Mouse (Mus musculus) testis, adult 2 months (tissue): Measurements from ENCODE around the gene Gcnt3. TPM values are rescaled to one million over a fixed set of nuclear protein-coding genes. Genes with fewer than 3 reads are reported as not detected.

Source experiments
- H3K27ac ChIP-seq: fragments of 200-500 bp; 2 replicates; pipeline ENCODE4 v1.5.1; 2012; ENCODE audit warnings: low read depth, low read length; ENCODE audit not compliant: control insufficient read depth, insufficient read depth
- H3K27me3 ChIP-seq: fragments of 200-500 bp; 2 replicates; pipeline ENCODE4 v1.6.1; 2012; ENCODE audit warnings: mild to moderate bottlenecking, low read length, moderate library complexity; ENCODE audit not compliant: control insufficient read depth, insufficient read depth
- H3K36me3 ChIP-seq: fragments of 200-500 bp; 2 replicates; pipeline ENCODE4 v1.6.1; 2012; ENCODE audit warnings: mild to moderate bottlenecking, low read length; ENCODE audit not compliant: control insufficient read depth, insufficient read depth
- H3K4me1 ChIP-seq: fragments of 200-500 bp; 2 replicates; pipeline ENCODE4 v1.6.1; 2012; ENCODE audit warnings: low read length; ENCODE audit not compliant: control insufficient read depth, insufficient read depth
- H3K4me3 ChIP-seq: fragments of 200-500 bp; 2 replicates; pipeline ENCODE4 v1.5.1; 2012; ENCODE audit warnings: low read depth, mild to moderate bottlenecking, low read length, moderate library complexity, mixed read lengths; ENCODE audit not compliant: control insufficient read depth
- CTCF ChIP-seq: fragments of 200-500 bp; IDR thresholded peaks from 2 replicates; pipeline ENCODE4 v1.5.1; 2012; ENCODE audit warnings: low read depth, mild to moderate bottlenecking, inconsistent platforms, low read length, moderate library complexity; ENCODE audit not compliant: control insufficient read depth, insufficient read depth, insufficient replicate concordance
- POLR2A ChIP-seq: fragments of 200-500 bp; IDR thresholded peaks from 2 replicates; pipeline ENCODE4 v1.6.1; 2012; ENCODE audit warnings: low read depth, mild to moderate bottlenecking, inconsistent platforms, low read length, moderate library complexity; ENCODE audit not compliant: control insufficient read depth
- polyA plus RNA-seq: library from polyadenylated mRNA; depleted of rRNA; stranded (reverse); fragments of >200 nt; gene quantifications from 2 replicates; pipeline ENCODE4 v1.2.3, GENCODE M21; 2012

Gene Gcnt3
- polyA plus RNA-seq, 1 experiment, result 5.0 TPM

DNA sequence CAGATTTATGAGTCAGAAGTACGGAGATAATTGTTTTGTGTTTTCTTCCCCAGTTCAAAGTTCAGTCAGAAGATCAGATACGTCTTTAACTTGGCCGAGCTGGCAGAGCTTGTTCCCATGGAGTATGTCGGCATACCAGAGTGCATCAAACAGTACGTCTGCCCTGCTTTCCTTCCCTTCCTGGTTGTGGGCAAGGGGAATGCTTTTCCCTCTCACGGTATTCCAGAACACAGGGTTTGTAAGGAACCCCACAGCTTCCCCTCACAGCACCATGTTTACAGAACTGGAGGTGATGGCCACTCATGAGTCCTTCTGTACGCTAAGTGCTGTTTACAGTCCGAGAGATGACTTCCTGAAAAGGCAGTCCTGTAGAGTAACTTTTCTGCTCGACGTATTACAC, 34.4 kb downstream of the Gcnt3 start:
- Histone ChIP-seq H3K4me3 (no peak overlapping the region), H3K27ac (no peak overlapping the region), H3K4me1 (no peaks in the 10 kb centered on the region), H3K27me3 (no peaks in the 10 kb centered on the region), H3K36me3 (peaks cover 1% of the 10 kb centered on the region)
- no peak for TF ChIP-seq POLR2A
- TF ChIP-seq CTCF, result no peak

- Histone ChIP-seq H3K36me3 (peaks cover 4% of the 10 kb centered on the region), H3K4me3 (no peak overlapping the region), H3K27ac (no peak overlapping the region), H3K4me1 (no peaks in the 10 kb centered on the region), H3K27me3 (no peaks in the 10 kb centered on the region)
- TF ChIP-seq CTCF, result no peak
- TF ChIP-seq POLR2A, result no peak
These were observed 38.6 kb downstream of the Gcnt3 start for GRCm38 (mm10) chr9:69999318-69999717.

DNA sequence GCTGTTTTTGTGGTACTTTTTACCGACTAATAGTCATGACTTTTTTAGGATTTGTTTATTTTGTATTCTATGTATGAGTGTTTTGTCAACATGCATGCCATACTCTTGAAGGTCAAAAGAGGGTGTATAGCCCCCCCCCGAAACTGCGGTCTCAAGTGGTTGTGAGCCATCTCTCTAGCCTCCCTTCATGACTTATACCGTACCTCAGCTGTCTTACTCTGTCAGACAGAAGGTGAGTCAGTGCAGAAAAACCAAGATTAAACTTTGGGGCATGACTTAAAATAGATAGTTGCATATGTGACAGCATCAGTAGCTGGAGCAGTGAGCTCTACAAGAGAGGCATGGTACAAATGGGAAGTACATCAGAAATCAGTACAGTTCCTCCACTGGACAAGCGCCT, 43.3 kb downstream of the Gcnt3 start:
- no peak overlapping the region for H3K4me3 ChIP-seq
- H3K36me3 ChIP-seq, result peaks cover 3% of the 10 kb centered on the region
- TF ChIP-seq POLR2A (no peak), CTCF (no peak)
- no peaks in the 10 kb centered on the region for H3K4me1 ChIP-seq
- H3K27ac ChIP-seq, result no peak overlapping the region
- no peaks in the 10 kb centered on the region for H3K27me3 ChIP-seq

DNA sequence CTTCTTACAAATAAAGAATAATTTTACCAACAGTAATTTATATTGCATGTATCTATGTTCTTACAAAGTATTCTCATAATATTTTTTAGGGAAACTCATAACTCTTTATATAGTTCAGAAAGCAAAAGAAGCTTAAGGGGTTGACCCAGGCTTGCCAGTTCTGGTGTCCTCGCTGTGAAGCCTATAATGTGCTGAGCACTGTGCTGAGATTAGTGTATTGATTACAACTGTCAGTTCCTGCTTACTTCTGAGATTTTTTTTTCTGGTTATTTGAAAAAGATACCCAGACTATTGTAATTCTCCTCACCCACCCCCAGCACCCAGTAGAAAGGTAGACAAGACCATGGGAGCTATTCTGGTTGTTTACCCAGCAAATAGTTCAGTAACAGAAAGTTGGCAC, 44.4 kb downstream of the Gcnt3 start:
- Histone ChIP-seq H3K27ac (no peak overlapping the region), H3K27me3 (no peaks in the 10 kb centered on the region), H3K4me3 (no peak overlapping the region), H3K36me3 (0 out of 2 replicates have a peak, but pooled peaks cover 3% of the 10 kb centered on the region), H3K4me1 (peaks cover 4% of the 10 kb centered on the region; the same call in 1 of the 2 replicates)
- TF ChIP-seq CTCF (no peak), POLR2A (no peak)

DNA sequence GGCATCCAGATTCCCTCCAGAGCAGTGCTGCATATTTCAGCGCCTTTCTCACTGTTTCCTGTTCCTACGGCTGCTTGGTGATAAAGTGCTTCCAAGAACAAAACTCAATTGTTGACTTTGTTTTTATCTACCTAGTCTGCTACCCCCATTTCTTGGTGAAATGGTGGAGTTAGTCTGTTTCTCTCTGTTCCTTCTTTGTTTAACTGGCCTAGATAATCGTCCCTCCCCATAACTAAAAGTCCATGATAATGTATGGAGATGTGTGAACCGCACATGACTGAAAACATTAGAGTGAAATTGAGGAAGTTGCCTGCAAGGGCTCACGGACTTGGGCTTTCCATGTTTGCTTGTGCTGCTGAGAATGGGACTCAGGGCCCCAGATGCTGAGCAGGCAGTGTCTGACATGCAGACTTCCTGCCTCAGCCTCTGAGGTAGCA, 45.0 kb downstream of the Gcnt3 start:
- peak overlapping the region; percentile 34; the same call in 1 of the 2 replicates for H3K27ac ChIP-seq
- TF ChIP-seq CTCF (no peak), POLR2A (no peak)
- H3K36me3 ChIP-seq, result 0 out of 2 replicates have a peak, but pooled peaks cover 3% of the 10 kb centered on the region

DNA sequence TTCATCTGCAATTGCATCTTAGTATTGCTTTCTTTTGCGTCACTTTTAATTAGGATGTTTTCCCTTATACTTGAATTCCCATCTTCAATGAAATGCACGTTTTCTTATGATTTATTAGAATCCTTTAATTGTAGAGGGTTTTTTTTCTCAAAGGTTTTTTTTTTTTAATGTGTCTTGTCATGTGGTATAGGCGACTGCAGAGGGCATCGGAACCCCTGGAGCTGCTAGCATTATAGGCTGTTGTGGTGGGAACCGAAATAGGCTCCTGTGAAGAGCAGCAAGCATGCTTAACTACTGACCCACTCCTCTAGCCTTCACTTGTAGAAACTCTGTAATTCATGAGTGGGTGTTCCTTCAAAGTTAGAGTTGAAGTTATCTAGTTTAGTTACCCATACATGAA, 47.5 kb downstream of the Gcnt3 start:
- Histone ChIP-seq H3K4me3 (no peak overlapping the region), H3K4me1 (peaks cover 4% of the 10 kb centered on the region; the same call in 1 of the 2 replicates), H3K36me3 (no peaks in the 10 kb centered on the region), H3K27ac (no peak overlapping the region), H3K27me3 (no peaks in the 10 kb centered on the region)
- TF ChIP-seq CTCF (no peak), POLR2A (no peak)

More for the DNA sequence above, 45.0 kb downstream of the Gcnt3 start:
- Histone ChIP-seq H3K4me1 (peaks cover 4% of the 10 kb centered on the region; the same call in 1 of the 2 replicates), H3K4me3 (no peak overlapping the region), H3K27me3 (no peaks in the 10 kb centered on the region)

DNA sequence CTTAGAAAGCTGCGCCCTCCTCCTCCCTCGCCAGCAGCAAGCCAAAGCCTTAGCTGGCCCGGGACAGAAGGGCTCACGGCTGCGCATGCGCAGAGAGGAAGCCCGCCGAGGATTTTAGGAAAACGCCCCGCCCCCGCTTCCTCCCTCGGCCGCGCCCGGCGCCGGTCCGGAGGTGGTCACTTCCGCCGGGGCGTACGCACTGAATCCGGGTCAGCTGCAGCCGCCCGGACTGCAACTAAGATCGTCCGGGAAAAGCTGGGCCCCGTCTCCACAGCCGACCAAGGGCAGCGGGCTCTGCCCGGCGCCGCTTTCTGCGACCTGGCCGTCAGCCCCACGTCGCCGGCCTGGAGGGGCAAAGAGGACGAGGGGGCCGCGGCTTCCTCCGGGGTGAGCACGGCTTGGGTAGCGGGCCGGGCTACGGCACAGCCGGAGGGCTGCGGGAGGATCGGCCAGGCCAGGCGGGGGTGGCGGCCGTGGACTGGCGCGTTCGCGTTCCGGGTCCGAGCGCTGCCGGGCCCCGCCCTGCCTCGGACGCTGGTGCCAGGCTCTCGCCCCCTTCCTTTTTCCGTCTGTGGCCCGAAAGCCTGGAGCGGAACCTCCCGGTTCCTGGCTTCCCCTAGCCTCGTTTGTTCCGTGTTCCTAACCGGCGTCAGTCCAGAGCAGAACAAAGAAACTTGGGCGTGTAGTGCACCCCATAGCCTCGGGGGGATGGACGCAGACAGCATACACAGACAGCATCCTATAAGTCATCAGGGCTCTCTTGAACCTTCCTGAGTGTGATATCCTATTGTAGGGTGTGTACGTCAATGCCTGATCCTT, 48.4 kb downstream of the Gcnt3 start, which contains the start of gene Bnip2:
Gene Bnip2, plus strand, starts transcription at position 164 of the 819 bp plus-strand sequence.
- Histone ChIP-seq H3K27ac (peak within 1 kb of the TSS; percentile 92), H3K36me3 (no peaks in the 10 kb centered on the region), H3K4me3 (peak within 1 kb of the TSS; percentile 97), H3K4me1 (peaks cover 4% of the 10 kb centered on the region; the same call in 1 of the 2 replicates), H3K27me3 (no peaks in the 10 kb centered on the region)
- TF ChIP-seq CTCF (no peak; the same call in 1 of the 2 replicates), POLR2A (peak; percentile 63)
